Mouse (Mus musculus) neural tube, embryonic 12.5 days (tissue): ENCODE data around the gene Hist2h3b. TPM values are rescaled to one million over a fixed set of nuclear protein-coding genes. Genes with fewer than 3 reads are reported as not detected.
"Not testable (repeated sequence)": the region's sequence is repeated elsewhere in the genome, so short reads cannot be mapped to it uniquely, and the experiment has no call there.

Experiments
- ATAC-seq: fragments of 200-750 bp; cut with Nextera tagmentation; 2 replicates; pipeline ENCODE4 v1.8.0; 2017; ENCODE audit warnings: low read depth, mild to moderate bottlenecking, moderate TSS enrichment, moderate library complexity; ENCODE audit not compliant: low FRiP score
- H3K27ac ChIP-seq: fragments of 300-500 bp; sonication (generic); 2 replicates; pipeline ENCODE4 v1.5.1; 2016
- H3K27me3 ChIP-seq: fragments of 300-500 bp; sonication (generic); replicated peaks from 2 replicates; pipeline ENCODE4 v1.6.1; 2016; ENCODE audit warnings: mild to moderate bottlenecking
- H3K36me3 ChIP-seq: fragments of 300-500 bp; sonication (generic); 2 replicates; pipeline ENCODE4 v1.6.1; 2016; ENCODE audit warnings: mild to moderate bottlenecking
- H3K4me1 ChIP-seq: fragments of 300-500 bp; sonication (generic); 2 replicates; pipeline ENCODE4 v1.6.1; 2016
- H3K4me2 ChIP-seq: fragments of 300-500 bp; sonication (generic); replicated peaks from 2 replicates; pipeline ENCODE4 v1.6.1; 2016; ENCODE audit warnings: mild to moderate bottlenecking
- H3K4me3 ChIP-seq: fragments of 300-500 bp; sonication (generic); 2 replicates; pipeline ENCODE4 v1.5.1; 2016
- H3K9ac ChIP-seq: fragments of 300-500 bp; sonication (generic); 2 replicates; pipeline ENCODE4 v1.6.1; 2016; ENCODE audit warnings: mild to moderate bottlenecking
- H3K9me3 ChIP-seq: fragments of 300-500 bp; sonication (generic); 2 replicates; pipeline ENCODE4 v1.6.1; 2016; ENCODE audit warnings: mild to moderate bottlenecking
- WGBS: fragments of 180-500 bp; shearing (Covaris S2); methylation state at CpG from one replicate; pipeline ENCODE4 v1.1.7; 2016; 5-methylcytosine and 5-hydroxymethylcytosine counted together
- polyA plus RNA-seq: library from polyadenylated mRNA; unstranded; fragments of >200 nt; fragmentation: Nextera tagmentation; extraction: Ambion mirVana; gene quantifications from 2 replicates; pipeline ENCODE4 v1.2.1, GENCODE M21; 2016

The Hist2h3b gene
- polyA plus RNA-seq, 1 experiment from 2014 or later: 41.2 TPM

GRCm38 (mm10) chr3:96243921-96244572 is 24.4 kb upstream of the Hist2h3b start:
- Histone ChIP-seq H3K4me3 (no peak overlapping the region), H3K27me3 (no peaks in the 10 kb centered on the region), H3K4me1 (peaks cover 16% of the 10 kb centered on the region), H3K9ac (peak overlapping the region; percentile 68; the same call in 1 of the 2 replicates), H3K4me2 (peak overlapping the region; percentile 64), H3K36me3 (no peaks in the 10 kb centered on the region), H3K27ac (peak overlapping the region; percentile 92; the same call in 1 of the 2 replicates), H3K9me3 (no peaks in the 10 kb centered on the region)
- ATAC-seq: no peak
- 80% methylated on average over 7 of the region's 7 CpGs for WGBS

GRCm38 (mm10) chr3:96245003-96245886 is 23.2 kb upstream of the Hist2h3b start, which contains the start of gene Hist2h2aa1:
Gene Hist2h2aa1, plus strand, starts transcription at chr3:96245497.
- H3K36me3 ChIP-seq, H3K9me3 ChIP-seq, H3K27me3 ChIP-seq: not testable (repeated sequence)
- under 1% methylated on average over 46 of the region's 88 CpGs for WGBS
- Histone ChIP-seq H3K9ac (peak within 1 kb of the TSS; percentile 68), H3K4me1 (peaks cover 18% of the 10 kb centered on the region), H3K27ac (peak within 1 kb of the TSS; percentile 92), H3K4me3 (peak within 1 kb of the TSS; percentile 41), H3K4me2 (peak within 1 kb of the TSS; percentile 64)
- ATAC-seq: peak; percentile 80

GRCm38 (mm10) chr3:96246018-96246417 is 22.4 kb upstream of the Hist2h3b start:
- Histone ChIP-seq H3K4me3 (peak overlapping the region; percentile 31; the same call in 1 of the 2 replicates), H3K4me2 (peak overlapping the region; percentile 47), H3K4me1 (peaks cover 18% of the 10 kb centered on the region)
- not testable (repeated sequence) for H3K27me3 ChIP-seq, H3K36me3 ChIP-seq, H3K9me3 ChIP-seq, ATAC-seq, H3K27ac ChIP-seq, H3K9ac ChIP-seq
- 0% methylated on average over 10 of the region's 21 CpGs for WGBS

GRCm38 (mm10) chr3:96246427-96246856 is 22.0 kb upstream of the Hist2h3b start, which contains the start of gene Hist2h3c1:
Gene Hist2h3c1, plus strand, starts transcription at chr3:96246685.
- Histone ChIP-seq H3K4me2 (peak within 1 kb of the TSS; percentile 58), H3K4me1 (peaks cover 18% of the 10 kb centered on the region), H3K9ac (peak within 1 kb of the TSS; percentile 59), H3K4me3 (peak within 1 kb of the TSS; percentile 34)
- 0% methylated on average over 10 of the region's 47 CpGs for WGBS
- H3K9me3 ChIP-seq, H3K27me3 ChIP-seq, H3K27ac ChIP-seq, H3K36me3 ChIP-seq: not testable (repeated sequence)
- ATAC-seq: peak; percentile 90

GRCm38 (mm10) chr3:96247356-96248140 is 20.9 kb upstream of the Hist2h3b start:
- Histone ChIP-seq H3K9me3 (no peaks in the 10 kb centered on the region), H3K36me3 (no peaks in the 10 kb centered on the region), H3K4me2 (peak overlapping the region; percentile 58), H3K4me3 (peak overlapping the region; percentile 34), H3K27me3 (no peaks in the 10 kb centered on the region), H3K9ac (peak overlapping the region; percentile 59), H3K27ac (no peak overlapping the region), H3K4me1 (peaks cover 18% of the 10 kb centered on the region)
- ATAC-seq: no peak
- 3% methylated on average over 11 of the region's 11 CpGs for WGBS

GRCm38 (mm10) chr3:96248141-96249033 is 20.1 kb upstream of the Hist2h3b start:
- Histone ChIP-seq H3K4me3 (0 out of 2 replicates have a peak overlapping the region, but pooled peaks have one; percentile 7), H3K27me3 (no peaks in the 10 kb centered on the region), H3K4me2 (peak overlapping the region; percentile 58), H3K4me1 (peaks cover 18% of the 10 kb centered on the region), H3K9me3 (no peaks in the 10 kb centered on the region), H3K36me3 (no peaks in the 10 kb centered on the region), H3K27ac (no peak overlapping the region), H3K9ac (no peak overlapping the region)
- no peak for ATAC-seq
- 46% methylated on average over 6 of the region's 6 CpGs for WGBS

GRCm38 (mm10) chr3:96249034-96249345 is 19.5 kb upstream of the Hist2h3b start:
- H3K4me3 ChIP-seq: no peak overlapping the region
- no peak for ATAC-seq
- H3K9me3 ChIP-seq: no peaks in the 10 kb centered on the region
- peaks cover 18% of the 10 kb centered on the region for H3K4me1 ChIP-seq
- peak overlapping the region; percentile 58; the same call in 1 of the 2 replicates for H3K4me2 ChIP-seq
- no peaks in the 10 kb centered on the region for H3K36me3 ChIP-seq
- no peaks in the 10 kb centered on the region for H3K27me3 ChIP-seq
- H3K9ac ChIP-seq: no peak overlapping the region
- WGBS: 53% methylated on average over 4 of the region's 4 CpGs
- H3K27ac ChIP-seq: no peak overlapping the region

GRCm38 (mm10) chr3:96250890-96251289 is 17.6 kb upstream of the Hist2h3b start:
- no peak for ATAC-seq
- peaks cover 13% of the 10 kb centered on the region; the same call in 1 of the 2 replicates for H3K4me1 ChIP-seq
- H3K27me3 ChIP-seq: no peaks in the 10 kb centered on the region
- H3K27ac ChIP-seq: no peak overlapping the region
- no peaks in the 10 kb centered on the region for H3K36me3 ChIP-seq
- no peak overlapping the region for H3K4me3 ChIP-seq
- no peak overlapping the region for H3K4me2 ChIP-seq
- no peaks in the 10 kb centered on the region for H3K9me3 ChIP-seq
- no peak overlapping the region for H3K9ac ChIP-seq
- 65% methylated on average over 3 of the region's 3 CpGs for WGBS

- ATAC-seq: no peak
- Histone ChIP-seq H3K9me3 (no peaks in the 10 kb centered on the region), H3K36me3 (no peaks in the 10 kb centered on the region), H3K4me3 (no peak overlapping the region), H3K9ac (no peak overlapping the region), H3K4me2 (no peak overlapping the region), H3K4me1 (peaks cover 13% of the 10 kb centered on the region; the same call in 1 of the 2 replicates), H3K27ac (no peak overlapping the region), H3K27me3 (no peaks in the 10 kb centered on the region)
- WGBS: 88% methylated on average over 3 of the region's 3 CpGs
These were observed 16.7 kb upstream of the Hist2h3b start for GRCm38 (mm10) chr3:96251787-96252186.

GRCm38 (mm10) chr3:96254683-96255355 is 13.6 kb upstream of the Hist2h3b start:
- 67% methylated on average over 10 of the region's 10 CpGs for WGBS
- Histone ChIP-seq H3K4me1 (no peaks in the 10 kb centered on the region), H3K36me3 (no peaks in the 10 kb centered on the region), H3K4me3 (no peak overlapping the region), H3K27me3 (no peaks in the 10 kb centered on the region), H3K9me3 (no peaks in the 10 kb centered on the region), H3K27ac (no peak overlapping the region), H3K9ac (no peak overlapping the region), H3K4me2 (no peak overlapping the region)
- ATAC-seq: no peak
